Mouse (Mus musculus) layer of hippocampus, adult 8-10 months (tissue): ENCODE measurements around the gene Cd96. TPM values are rescaled to one million over a fixed set of nuclear protein-coding genes. Genes with fewer than 3 reads are reported as not detected.

ENCODE experiments used
- DNase-seq, 2 experiments: peaks; one replicate each; pipeline ENCODE4 v3.0.0; 2022; ENCODE audit warnings: low spot score in 2 of 2
- total RNA-seq, 4 experiments: library from RNA; stranded (reverse); gene quantifications; 2 replicates each; pipeline ENCODE4 v1.2.4; 2022

The Cd96 gene
- total RNA-seq, 4 experiments from 2014 or later, result 0.22 TPM; not detected in 3

- DNase-seq, result no peak
These were observed 129.0 kb downstream of the Cd96 start for GRCm38 (mm10) chr16:45990901-45991676.

GRCm38 (mm10) chr16:45986236-45986635 is 133.8 kb downstream of the Cd96 start:
- no peak for DNase-seq

Other genes starting within 250 kb of the Cd96 start
- gene Phldb2, start 166.7 kb downstream of the Cd96 start, total RNA-seq, result 1 to 10 TPM; 5.0 to 6.8 (median 5.6) TPM
- gene Plcxd2, start 110.0 kb downstream of the Cd96 start, total RNA-seq, result 10 to 100 TPM; 15.6 to 19.5 (median 18.0) TPM
- gene Gm4737, start 34.8 kb upstream of the Cd96 start, total RNA-seq, result 10 to 100 TPM; 12.3 to 16.1 (median 14.4) TPM